Mouse (Mus musculus) adrenal gland, postnatal 14 days (tissue): ENCODE data around the gene Btg2. TPM values are rescaled to one million over a fixed set of nuclear protein-coding genes. Genes with fewer than 3 reads are reported as not detected.

Source experiments
- DNase-seq: peaks from one replicate; pipeline ENCODE4 v3.0.0; 2021; ENCODE audit warnings: mixed read lengths
- total RNA-seq: library from RNA; stranded (reverse); gene quantifications from 2 replicates; pipeline ENCODE4 v1.2.3, GENCODE M21; 2021

The Btg2 gene
- total RNA-seq, 1 experiment from 2014 or later: 58.2 TPM

DNA sequence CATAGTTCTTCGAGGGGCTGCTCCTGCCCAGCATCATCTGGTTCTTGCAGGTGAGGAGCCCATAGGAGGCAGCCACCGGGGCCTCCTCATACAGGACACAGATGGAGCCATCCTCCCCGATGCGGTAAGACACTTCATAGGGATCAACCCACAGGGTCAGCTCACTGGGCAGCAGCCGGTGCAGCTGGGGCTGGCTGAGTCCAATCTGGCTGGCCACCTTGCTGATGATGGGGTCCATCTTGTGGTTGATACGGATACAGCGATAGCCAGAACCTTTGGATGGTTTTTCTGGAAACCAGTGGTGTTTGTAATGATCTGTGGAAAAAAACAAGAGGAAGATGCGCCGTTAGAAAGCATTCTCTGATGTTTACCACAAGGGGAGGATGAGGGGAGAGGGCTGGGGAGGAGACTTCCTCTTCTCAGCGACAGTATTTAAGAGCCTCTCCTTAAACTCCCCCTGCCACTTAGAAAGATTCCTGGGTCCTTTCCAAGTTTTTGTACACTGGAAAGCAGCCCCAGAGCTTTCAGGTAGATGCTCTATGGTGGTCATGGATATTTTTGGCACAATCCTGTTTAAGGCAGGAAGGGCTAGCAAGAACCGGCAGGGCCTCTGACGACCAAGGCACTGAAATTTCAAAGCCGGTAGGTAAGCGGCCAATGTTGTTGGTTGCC lies 1.4 kb downstream of the Btg2 start:
- peak; percentile 58 for DNase-seq

DNA sequence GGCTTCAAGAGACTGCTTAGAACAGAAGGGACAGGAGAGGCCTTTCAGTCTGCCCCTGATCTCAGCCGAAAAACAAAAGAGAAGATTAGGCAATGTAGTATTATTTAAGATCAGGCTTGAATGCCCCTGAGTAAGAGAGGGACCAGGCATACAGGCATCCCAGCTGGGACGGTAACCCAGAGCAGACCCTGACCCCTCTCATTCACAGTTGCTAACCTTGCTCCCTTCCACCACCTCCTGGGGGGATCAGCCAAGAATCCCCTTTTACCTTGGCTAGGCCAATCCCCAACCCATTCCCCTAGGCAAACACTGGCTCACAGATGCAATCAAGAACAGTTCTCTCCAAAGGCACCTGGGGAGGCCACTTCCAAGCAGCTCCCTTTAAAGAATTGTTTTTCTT lies 2.1 kb downstream of the Btg2 start:
- no peak for DNase-seq

DNA sequence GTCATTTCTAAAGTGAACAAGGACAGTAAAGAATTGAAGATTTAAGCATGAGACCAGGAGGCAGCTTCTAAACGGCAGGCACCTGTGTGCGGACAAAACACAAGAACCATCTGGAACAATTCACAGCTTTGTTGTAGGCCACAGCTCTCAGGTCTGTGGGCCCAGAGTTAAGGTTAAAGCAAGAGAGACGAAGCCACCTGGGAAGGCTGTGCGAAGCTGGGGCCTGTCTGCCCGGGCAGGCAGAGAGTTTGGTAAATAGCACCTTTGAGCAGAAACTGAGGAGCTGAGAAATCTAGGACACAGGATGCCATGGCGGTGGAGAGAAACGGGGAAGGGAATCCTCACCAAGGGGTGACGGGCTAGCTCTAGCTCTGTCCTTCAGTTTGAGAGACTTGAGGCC lies 3.4 kb downstream of the Btg2 start:
- no peak for DNase-seq

DNA sequence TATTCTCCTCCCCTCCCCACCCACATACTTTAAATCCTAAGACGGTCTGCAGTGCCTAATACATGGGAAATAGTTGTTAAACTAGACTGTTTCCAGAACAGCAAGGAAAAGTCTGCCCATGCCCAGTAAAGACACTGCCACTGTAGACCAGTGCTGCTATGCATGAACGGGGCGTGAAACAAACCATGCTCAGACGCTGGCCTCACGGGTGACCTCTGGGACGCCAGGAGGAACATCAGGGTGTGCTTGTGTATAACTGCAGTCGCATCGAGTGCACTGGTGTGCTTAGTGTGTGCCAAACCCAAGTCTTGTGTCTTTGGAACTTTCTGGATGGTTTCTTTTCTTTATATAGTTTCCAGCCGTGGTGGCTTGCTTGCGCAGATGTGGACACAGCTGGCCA lies 4.3 kb downstream of the Btg2 start:
- DNase-seq: no peak

DNA sequence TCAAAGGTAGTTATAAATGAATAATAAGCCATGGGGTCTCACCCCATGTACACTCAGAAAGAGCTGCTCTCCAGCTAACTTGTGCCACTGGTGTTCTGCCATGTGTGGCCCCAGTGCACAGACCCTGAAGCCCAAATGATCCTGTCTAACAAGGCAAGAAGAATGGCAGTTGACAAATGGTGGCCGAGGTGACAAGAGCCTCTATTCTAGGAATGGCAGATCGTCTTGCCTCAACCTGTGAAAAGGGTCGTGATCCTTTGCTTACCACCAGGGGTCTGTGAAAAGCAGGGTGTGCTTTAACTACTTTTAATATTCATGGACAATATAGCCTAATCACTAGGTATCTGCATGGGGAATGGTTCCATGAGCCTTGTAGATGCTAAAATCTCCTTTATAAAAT lies 4.7 kb downstream of the Btg2 start:
- no peak for DNase-seq

DNA sequence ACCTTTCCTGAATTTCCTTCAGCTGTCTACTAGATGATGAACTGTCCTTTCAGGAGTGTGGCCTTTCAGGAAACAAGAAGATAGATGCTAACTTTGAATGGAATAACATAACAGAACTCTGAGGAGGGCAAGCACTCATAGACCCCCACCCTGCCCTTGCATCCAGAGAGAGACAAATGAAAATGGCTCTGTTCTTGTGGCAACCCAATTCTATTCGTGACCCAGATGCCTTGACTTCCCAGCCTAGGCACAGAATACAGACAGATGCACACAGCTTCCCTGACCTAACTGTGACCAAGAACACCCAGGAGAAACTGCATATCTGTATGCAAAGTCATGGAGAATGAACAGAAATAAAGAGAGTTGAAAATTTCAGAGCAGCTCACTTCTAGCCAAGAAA lies 5.3 kb downstream of the Btg2 start:
- no peak for DNase-seq

DNA sequence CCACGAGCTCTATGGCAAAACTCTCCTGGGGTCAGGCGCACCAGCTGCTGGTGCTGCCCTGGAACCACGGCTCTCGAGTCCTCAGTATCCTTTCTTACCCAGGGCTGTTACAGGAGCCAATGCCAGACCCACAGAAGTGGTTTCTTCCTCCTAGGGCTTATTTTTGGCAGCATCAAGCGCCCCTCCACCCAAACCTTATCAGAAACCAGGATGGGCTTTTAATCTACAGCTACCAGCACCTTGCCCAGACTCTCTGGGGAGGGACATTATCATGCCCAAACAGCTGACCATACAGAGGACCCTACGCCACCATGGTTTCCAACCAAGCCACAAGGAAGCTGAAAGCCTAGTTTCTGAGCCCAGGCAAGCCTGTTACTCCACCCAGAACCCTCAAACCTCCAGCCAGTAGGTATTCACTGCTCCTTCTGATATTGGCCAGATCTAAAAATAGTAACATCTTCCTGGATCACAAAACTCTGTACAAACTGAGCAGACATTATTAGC lies 5.8 kb downstream of the Btg2 start:
- DNase-seq: no peak

DNA sequence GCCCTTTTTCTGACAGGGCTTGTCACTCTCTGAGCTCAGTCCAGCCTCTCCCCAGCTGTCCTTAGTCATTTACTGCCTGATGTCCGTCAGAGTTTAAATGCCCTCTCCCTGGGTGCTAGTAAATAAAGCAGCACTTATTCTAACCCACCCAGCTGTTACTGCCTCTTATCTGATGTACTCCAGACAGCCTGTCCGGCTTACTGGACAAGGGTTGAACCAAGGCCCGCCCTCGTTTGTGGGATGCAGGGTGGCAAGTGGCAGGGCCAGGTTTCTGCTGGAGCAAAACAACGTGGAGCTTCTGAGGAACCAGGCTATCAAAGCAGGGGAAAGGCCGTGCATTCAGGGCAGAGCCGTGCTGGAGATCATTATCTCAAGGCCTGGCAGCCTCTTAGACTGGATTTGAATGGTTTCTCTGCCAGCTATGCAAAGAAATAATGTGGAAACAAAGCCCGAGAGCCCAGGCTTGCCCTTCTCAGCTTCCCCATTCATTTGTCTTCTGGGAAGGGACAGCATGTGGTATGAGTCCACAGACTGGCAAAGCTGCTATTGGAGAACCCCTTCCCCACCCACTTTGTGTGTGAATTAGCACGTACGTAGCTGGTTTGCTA lies 7.4 kb downstream of the Btg2 start:
- peak; percentile 53 for DNase-seq

DNA sequence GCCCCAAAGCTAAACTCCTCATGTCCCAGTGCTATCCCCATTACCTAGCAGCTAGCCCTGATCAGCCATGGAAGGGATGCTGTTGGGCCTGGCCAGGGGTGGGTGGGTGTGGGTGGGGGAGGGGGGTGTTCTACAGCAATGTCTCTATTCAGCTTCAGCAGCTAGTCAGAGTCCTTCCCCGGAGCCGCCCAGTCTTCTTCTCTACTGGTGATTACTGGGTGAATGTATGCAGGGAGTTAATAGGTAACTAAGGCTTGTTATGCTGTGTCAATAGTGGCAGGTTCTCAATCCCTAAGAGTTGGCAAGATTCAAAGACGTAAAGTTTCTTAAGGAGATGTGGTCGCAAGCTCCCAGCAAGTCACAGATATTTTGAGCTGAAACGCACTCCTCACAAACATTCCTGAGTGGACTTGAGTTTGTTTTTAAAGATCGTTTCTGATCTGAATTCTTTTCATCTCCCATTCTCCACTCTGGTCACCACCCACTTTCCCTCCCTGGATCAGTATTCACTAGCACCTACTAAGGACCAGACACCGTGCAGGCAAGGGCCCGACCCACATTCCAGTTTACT lies 8.7 kb downstream of the Btg2 start:
- no peak for DNase-seq

DNA sequence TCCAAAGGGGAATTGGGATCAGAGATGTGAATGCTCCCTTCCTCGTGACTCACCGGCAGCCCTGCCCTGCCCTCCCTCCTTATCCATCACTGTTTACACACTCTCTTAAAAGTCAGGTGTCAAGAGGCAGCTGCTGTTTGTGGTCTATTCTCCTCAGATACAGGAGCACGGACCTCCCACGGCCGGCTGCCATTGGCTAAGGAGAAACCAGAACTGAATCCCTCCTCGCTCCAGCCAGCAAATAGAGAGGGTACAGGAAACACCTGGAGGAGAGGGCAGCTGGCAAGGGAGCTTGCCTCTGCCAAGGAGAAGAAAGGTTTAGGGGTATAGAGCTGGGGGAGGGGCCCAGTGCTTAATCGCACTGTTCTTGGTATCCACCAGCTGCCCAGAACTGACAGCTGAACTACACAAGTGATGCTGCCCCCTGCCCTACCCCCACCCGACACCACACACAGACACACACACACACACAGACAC lies 11.7 kb downstream of the Btg2 start:
- DNase-seq: peak; percentile 70

DNA sequence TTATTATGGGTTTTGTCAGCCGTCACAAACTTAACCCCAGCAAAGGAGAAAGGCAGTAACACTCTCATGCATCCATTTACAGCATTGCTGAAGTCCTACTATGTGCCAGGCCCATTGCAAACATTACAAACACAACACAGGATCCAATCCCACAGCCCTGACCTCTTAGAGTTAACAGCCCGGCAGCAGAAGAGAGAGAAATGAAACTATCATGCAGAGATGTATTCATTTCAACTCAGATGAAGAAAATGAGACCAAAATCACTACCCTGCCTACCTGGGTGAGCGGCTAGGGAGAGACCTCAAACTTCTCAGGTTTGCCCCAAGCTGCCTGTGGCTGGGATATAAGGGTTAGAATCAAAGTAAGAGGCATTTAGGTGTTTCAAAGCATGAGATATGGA lies 12.4 kb downstream of the Btg2 start:
- DNase-seq: no peak

DNA sequence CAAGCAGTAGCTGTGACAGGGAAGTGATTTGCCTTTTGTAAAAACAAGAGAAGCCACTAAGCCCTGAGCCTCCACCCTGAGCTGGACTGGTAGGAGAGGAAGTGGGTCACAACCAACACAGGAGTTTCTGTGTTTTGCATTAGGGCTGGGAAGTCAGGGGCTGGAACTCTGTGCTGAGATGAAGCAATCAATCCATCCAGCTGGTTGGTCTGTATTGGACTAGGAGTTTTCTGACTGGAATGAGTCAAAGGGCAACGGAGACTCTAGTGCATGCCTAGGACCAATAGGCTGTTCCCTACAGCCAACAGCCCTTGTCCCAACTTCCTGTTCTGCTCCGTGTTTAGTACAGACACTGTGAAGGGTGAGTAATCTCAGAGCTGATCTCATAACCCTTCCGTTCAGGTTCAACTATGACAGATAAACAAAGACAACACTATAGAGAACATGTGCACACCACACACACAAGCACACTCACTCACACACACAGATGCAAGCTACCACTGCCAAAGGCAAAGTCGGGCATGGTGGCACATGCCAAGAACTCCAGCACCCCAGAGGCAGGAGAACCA lies 13.6 kb downstream of the Btg2 start:
- no peak for DNase-seq

DNA sequence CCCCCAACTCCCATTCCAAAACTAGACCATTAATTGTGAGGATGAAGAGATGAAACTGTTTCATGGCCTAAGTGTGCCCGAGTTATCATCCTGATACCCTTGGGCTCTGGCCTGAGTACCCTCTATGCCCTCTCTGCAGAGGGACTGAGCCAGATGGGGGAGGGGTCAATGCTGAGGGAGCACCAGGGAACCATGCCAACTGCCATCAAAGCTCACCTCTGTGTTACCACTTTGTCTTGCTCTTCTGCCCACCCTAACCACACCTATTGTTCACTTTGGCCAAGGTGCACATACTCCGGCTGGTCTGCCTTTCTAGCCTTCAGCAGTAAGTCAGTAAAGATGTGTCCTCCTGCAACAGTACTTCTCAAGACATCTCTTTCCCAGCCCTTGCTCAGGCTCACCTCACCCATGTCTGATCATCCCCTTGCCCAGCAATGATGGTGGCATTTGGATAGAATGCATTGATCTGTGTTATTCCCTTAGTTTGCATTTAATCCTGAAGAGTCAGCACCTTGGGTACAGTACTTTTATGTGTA lies 14.6 kb downstream of the Btg2 start:
- no peak for DNase-seq

DNA sequence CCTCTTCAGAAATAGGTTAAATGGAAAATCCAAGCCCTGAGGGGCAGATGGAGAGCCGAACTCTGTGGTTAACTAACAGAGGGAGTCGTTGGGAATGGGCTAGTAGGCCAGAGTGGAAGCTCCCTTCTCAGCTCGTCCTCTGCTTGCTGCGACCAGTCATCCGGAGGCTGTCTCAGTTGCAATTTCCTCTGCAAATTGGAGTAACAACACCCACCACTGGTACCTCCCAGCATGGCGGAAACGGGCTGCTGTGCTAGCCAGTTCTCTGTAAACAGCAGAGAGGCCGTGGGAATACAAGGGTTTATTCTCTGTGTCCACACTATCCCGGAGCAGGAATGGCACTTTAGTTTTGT lies 15.2 kb downstream of the Btg2 start:
- DNase-seq: peak; percentile 47

DNA sequence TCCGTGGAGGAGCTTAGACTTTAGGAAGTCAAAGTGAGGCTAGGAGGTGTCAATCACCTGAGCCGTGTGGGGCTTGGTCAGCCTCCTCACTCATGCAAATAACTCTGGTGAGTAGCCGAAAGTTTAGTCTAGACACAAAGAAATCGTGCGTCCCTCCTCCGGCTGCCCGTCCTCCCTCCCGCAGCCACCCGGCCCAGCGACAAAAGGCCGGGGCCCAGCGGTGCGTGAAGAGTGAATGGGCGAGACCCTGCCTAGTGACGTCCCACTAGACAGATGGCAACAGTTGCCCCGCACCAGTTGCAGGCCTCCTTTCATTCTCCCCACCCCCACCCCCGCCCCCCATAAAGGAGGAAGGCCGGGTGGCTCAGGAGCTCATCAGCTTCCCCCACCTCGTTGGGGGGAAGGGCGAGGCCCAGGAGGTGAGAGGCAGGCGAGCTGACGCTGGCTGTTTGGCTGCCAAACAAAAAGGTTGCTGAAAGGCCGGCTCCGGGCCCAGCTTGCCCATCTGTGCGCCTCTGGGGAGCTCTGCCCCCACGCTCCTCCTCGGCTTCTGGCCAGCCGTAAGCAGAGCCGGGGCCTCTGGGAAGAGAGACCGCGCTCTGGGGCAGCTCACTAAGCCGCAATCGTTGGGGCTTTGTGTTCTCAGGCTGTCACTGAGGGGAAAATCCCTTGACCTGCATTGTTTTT lies 15.7 kb downstream of the Btg2 start:
- DNase-seq: peak; percentile 78

DNA sequence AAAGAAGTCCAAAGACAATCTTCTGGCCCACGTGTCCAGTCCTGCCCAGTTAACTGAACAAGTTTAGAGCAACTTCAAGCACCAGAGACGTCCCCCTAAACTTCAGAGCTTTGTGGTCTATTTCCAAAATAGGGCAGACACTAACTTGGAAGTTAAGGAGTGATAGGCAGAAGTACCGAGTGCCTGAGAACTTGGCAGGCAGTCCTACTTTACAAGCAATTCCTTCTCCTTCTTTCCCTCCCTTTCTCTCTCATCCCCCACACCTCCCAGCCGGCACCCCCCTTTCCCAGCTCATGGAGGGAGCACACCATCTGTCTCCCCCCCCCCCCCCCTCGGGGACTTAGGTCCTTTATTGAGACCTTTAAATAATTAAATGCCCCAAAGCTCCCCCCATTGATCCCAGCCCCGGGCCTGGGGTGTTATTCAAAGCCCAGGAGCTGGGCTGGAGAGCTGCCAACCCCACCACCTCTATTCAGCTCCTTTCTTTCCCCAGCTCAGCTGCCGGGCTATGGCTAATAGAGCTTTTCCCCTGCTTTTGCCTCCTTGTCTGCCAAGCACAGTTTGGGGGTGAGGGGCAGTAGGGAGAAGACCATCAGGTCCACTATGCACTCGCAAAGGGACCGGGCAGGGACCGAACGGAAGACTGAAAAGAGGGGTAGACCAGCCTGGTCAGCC lies 16.4 kb downstream of the Btg2 start:
- no peak for DNase-seq

DNA sequence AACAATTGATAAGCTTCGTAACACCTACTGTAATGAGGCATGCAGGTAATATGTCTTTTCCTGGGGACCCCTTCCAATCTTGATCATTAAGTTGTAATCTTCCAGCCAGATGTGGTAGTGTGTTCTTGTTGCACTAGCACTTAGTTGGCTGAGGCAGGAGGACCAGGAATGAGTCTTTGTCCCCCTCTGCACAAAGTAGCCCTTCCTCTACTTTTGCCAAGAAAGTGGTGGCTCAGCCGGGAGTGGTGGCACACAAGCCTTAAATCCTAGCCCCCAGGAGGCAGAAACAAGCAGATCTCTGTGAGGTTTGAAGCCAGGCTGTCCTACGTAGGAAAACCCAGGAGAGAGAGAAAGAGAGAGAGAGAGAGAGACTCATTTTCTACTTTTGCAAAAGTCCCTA lies 17.0 kb downstream of the Btg2 start:
- DNase-seq: no peak

DNA sequence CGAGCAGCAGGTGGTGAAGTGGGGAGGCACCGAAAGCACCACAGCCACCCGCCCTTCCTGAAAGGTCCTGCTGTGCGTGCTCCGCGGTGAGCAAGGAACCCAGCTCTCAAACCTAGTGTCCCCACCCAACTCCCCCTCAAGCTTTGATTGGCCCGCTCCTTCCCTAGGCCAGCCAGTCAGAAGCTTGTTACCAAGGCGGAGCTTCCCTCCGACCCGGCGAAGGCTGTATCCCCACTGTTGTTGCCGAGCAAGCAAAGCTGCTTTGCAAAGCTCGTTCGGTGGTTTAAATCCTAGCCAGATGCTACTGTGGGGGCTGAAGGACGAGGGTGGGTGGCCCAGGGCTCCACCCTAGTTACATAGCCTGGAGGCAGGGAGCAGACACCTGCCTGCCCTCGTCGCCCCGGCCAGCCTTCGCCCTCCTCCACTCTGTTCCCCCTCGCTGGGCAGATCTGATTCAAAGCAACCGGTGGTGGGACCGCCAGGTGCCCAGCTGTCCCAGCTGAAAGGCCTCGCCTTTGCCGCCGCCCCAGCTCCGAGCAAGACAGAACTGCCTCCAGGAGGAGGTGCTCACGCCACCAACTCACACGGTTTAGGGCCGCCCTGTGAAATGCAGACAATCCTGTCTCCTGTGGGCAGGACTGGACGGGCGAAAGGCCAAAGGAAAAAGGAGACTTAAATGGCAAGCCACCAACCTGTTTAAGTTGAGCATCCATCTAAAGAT lies 17.9 kb downstream of the Btg2 start:
- DNase-seq: peak; percentile 96

DNA sequence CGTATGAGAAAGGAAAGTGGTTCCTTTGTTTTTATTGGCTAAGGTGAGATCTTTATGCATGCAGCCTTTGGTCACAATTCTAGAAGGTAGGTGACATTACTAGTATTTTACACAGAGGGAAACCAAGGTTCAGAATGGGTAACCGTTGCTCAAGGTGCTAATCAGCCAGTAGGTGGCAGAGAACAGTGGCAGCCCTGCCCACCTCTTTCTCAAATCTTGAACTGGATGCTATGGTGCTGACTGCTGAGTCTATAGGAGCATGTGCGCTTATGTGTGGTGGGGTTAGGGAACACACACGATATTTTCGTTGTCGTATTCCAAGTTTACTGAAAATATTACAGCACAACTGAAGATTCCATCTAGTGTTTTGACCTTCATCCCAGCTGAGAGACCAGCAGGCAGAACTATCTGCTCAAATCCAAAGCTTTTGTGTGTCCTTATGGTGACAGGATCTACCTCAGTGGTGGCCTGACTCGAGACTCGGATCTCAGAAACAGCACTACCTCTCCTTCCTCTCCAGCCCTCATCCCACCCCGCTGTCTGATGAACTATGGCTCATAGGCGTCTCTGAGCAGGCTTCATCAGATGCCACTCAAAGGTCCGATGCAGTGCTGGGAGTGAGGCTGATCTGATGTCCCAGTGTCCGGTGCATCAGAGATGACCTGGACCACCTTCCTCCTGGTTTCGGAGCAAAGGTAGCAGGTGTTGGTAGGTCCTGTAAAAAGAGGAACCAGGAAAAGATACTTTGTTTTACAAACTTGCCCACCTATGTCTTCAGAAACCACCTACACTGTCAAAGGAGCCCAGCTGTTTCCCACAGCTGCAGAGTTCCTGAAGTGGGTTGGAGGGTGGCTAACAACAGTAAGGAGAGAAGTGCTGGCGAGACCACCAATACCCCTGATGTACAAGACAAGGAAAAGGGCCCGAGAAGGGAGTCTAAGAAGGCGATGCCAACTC lies 18.9 kb downstream of the Btg2 start:
- no peak for DNase-seq

DNA sequence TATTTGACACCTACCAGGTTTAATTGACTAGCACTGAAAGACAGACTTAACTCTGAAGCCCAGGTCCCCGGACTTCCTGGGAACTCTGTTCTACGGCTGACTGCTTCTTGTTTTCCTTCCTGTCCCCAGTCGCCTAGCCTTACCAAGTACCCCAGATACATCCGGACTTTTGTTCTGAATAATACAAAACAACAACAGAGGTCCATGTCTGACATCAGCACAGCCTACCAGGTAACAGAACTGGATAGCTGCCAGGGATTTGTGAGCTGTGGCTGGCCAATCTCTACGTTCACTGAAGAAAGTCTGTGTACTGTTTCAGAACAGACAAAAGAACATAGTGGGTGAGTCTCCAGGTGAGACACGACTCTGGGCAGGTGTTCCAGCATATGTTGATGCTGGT lies 20.1 kb downstream of the Btg2 start:
- no peak for DNase-seq
